Mouse (Mus musculus) MEL (cell line): ENCODE measurements around the gene Tnks2. TPM values are rescaled to one million over a fixed set of nuclear protein-coding genes. Genes with fewer than 3 reads are reported as not detected.

Experiments
- DNase-seq: peaks from one replicate; pipeline ENCODE4 v3.0.0; 2011; ENCODE audit warnings: low read depth, low spot score
- H3K27ac ChIP-seq: 2 replicates; pipeline ENCODE4 v1.5.1; 2012; ENCODE audit warnings: low read depth, mild to moderate bottlenecking, control low read depth, low read length, moderate library complexity; ENCODE audit not compliant: control insufficient read depth
- H3K27me3 ChIP-seq, 2 experiments: fragments of 150-350 bp in 1 of 2; sonication (generic) in 1 of 2; 2 replicates each; pipeline ENCODE4 v1.6.1; 2012; ENCODE audit warnings: low read length in 2 of 2, mild to moderate bottlenecking in 2 of 2, improper control_type of control experiment in 1 of 2, moderate library complexity in 1 of 2; ENCODE audit not compliant: insufficient read depth in 2 of 2, control insufficient read depth in 1 of 2
- H3K36me3 ChIP-seq, 2 experiments: 2 replicates each; pipeline ENCODE4 v1.6.1; 2012 to 2014; ENCODE audit warnings: low read length in 2 of 2, improper control_type of control experiment in 1 of 2, inconsistent platforms in 1 of 2, mild to moderate bottlenecking in 1 of 2; ENCODE audit not compliant: insufficient read depth in 2 of 2, control insufficient read depth in 1 of 2
- H3K4me1 ChIP-seq, 2 experiments: fragments of 150-350 bp in 1 of 2; sonication (generic) in 1 of 2; 2 replicates each; pipeline ENCODE4 v1.6.1; 2012; ENCODE audit warnings: low read length in 2 of 2, improper control_type of control experiment in 1 of 2, mild to moderate bottlenecking in 1 of 2; ENCODE audit not compliant: insufficient read depth in 2 of 2, control insufficient read depth in 1 of 2
- H3K4me3 ChIP-seq, 2 experiments: fragments of 150-350 bp in 1 of 2; sonication (generic) in 1 of 2; 2 replicates each; pipeline ENCODE4 v1.5.1; 2012; ENCODE audit warnings: low read depth in 2 of 2, low read length in 2 of 2, mild to moderate bottlenecking in 2 of 2, moderate library complexity in 2 of 2, control low read depth in 1 of 2, improper control_type of control experiment in 1 of 2; ENCODE audit not compliant: control insufficient read depth in 1 of 2, insufficient read depth in 1 of 2
- H3K79me2 ChIP-seq: 2 replicates; pipeline ENCODE4 v1.6.1; 2012; ENCODE audit warnings: mild to moderate bottlenecking, low read length, moderate library complexity; ENCODE audit not compliant: control insufficient read depth, poor library complexity, insufficient read depth
- H3K9ac ChIP-seq: 2 replicates; pipeline ENCODE4 v1.6.1; 2012; ENCODE audit warnings: low read depth, mild to moderate bottlenecking, control low read depth, low read length, moderate library complexity; ENCODE audit not compliant: control insufficient read depth, poor library complexity, severe bottlenecking
- H3K9me3 ChIP-seq: fragments of 150-350 bp; sonication (generic); replicated peaks from 2 replicates; pipeline ENCODE4 v1.6.1; 2012; ENCODE audit warnings: mild to moderate bottlenecking, low read length, improper control_type of control experiment, moderate library complexity; ENCODE audit not compliant: insufficient read depth
- BHLHE40 ChIP-seq: IDR thresholded peaks from 2 replicates; pipeline ENCODE4 v1.6.1; 2012; ENCODE audit warnings: low read depth, mild to moderate bottlenecking, inconsistent platforms, low read length, improper control_type of control experiment, borderline replicate concordance
- CHD1 ChIP-seq: IDR thresholded peaks from 2 replicates; pipeline ENCODE4 v1.6.1; 2012; ENCODE audit warnings: low read depth, mild to moderate bottlenecking, inconsistent platforms, low read length, improper control_type of control experiment
- ETS1 ChIP-seq: IDR thresholded peaks from 2 replicates; pipeline ENCODE4 v1.6.1; 2012; ENCODE audit warnings: low read depth, mild to moderate bottlenecking, inconsistent platforms, low read length, improper control_type of control experiment, moderate library complexity
- GABPA ChIP-seq: IDR thresholded peaks from 2 replicates; pipeline ENCODE4 v1.6.1; 2012; ENCODE audit warnings: low read depth, mild to moderate bottlenecking, inconsistent platforms, low read length, improper control_type of control experiment, moderate library complexity
- GATA1 ChIP-seq: IDR thresholded peaks from 2 replicates; pipeline ENCODE4 v1.6.1; 2011; ENCODE audit warnings: low read depth, low read length, improper control_type of control experiment
- KAT2A ChIP-seq: conservative IDR thresholded peaks from 2 replicates; pipeline ENCODE4 v1.6.1; 2012; ENCODE audit warnings: low read depth, low read length, improper control_type of control experiment, inconsistent platforms
- MAFK ChIP-seq: IDR thresholded peaks from 2 replicates; pipeline ENCODE4 v1.6.1; 2011; ENCODE audit warnings: low read depth, mild to moderate bottlenecking, low read length, improper control_type of control experiment, borderline replicate concordance
- MAX ChIP-seq: IDR thresholded peaks from 2 replicates; pipeline ENCODE4 v1.6.1; 2011; ENCODE audit warnings: low read length, improper control_type of control experiment
- MYB ChIP-seq: IDR thresholded peaks from 2 replicates; pipeline ENCODE4 v1.6.1; 2011; ENCODE audit warnings: mild to moderate bottlenecking, low read depth, low read length, improper control_type of control experiment
- NRF1 ChIP-seq: IDR thresholded peaks from 2 replicates; pipeline ENCODE4 v1.6.1; 2014; ENCODE audit warnings: low read depth, mild to moderate bottlenecking, inconsistent platforms, low read length, improper control_type of control experiment, moderate library complexity; ENCODE audit not compliant: poor library complexity, insufficient read depth, severe bottlenecking
- POLR2A ChIP-seq, 2 experiments: IDR thresholded peaks; 2 replicates each; pipeline ENCODE4 v1.6.1; 2011 to 2012; ENCODE audit warnings: low read length in 2 of 2, mild to moderate bottlenecking in 2 of 2, control low read depth in 1 of 2, improper control_type of control experiment in 1 of 2, low read depth in 1 of 2, moderate library complexity in 1 of 2; ENCODE audit not compliant: control insufficient read depth in 1 of 2, insufficient read depth in 1 of 2, poor library complexity in 1 of 2
- POLR2AphosphoS2 ChIP-seq: IDR thresholded peaks from 2 replicates; pipeline ENCODE4 v1.6.1; 2011; ENCODE audit warnings: low read length, improper control_type of control experiment
- RAD21 ChIP-seq: IDR thresholded peaks from 2 replicates; pipeline ENCODE4 v1.6.1; 2011; ENCODE audit warnings: mild to moderate bottlenecking, low read depth, low read length, improper control_type of control experiment
- RCOR1 ChIP-seq: IDR thresholded peaks from 2 replicates; pipeline ENCODE4 v1.6.1; 2012; ENCODE audit warnings: low read depth, mild to moderate bottlenecking, inconsistent platforms, low read length, improper control_type of control experiment
- SIN3A ChIP-seq: IDR thresholded peaks from 2 replicates; pipeline ENCODE4 v1.6.1; 2012; ENCODE audit warnings: low read length, improper control_type of control experiment, inconsistent platforms
- TBP ChIP-seq: IDR thresholded peaks from 2 replicates; pipeline ENCODE4 v1.8.0; 2011; ENCODE audit warnings: low read depth, low read length, improper control_type of control experiment
- TCF12 ChIP-seq: IDR thresholded peaks from 2 replicates; pipeline ENCODE4 v1.6.1; 2014; ENCODE audit warnings: low read depth, mild to moderate bottlenecking, inconsistent platforms, low read length, improper control_type of control experiment, moderate library complexity
- USF1 ChIP-seq: IDR thresholded peaks from 2 replicates; pipeline ENCODE4 v1.6.1; 2014; ENCODE audit warnings: low read depth, mild to moderate bottlenecking, inconsistent platforms, low read length, improper control_type of control experiment, moderate library complexity
- ZKSCAN1 ChIP-seq: IDR thresholded peaks from 2 replicates; pipeline ENCODE4 v1.6.1; 2012; ENCODE audit warnings: low read depth, mild to moderate bottlenecking, inconsistent platforms, low read length, improper control_type of control experiment, moderate library complexity
- polyA plus RNA-seq, 2 experiments: library from polyadenylated mRNA; stranded (reverse) in 1 of 2; unstranded in 1 of 2; fragments of >175 nt in 1 of 2; fragments of >200 nt in 1 of 2; gene quantifications; 2 replicates each; pipeline versions ENCODE4 v1.2.1 to v1.2.4; 2012; ENCODE audit warnings: low replicate concordance in 2 of 2, low read depth in 1 of 2; ENCODE audit not compliant: insufficient read length in 2 of 2, insufficient read depth in 1 of 2, missing spikeins in 1 of 2
- total RNA-seq: library from RNA; depleted of rRNA; stranded (reverse); fragments of 300-350 nt; gene quantifications from 2 replicates; pipeline ENCODE4 v1.2.3, GENCODE M21; 2012

Gene Tnks2
- total and polyA plus RNA-seq, 3 experiments = 22.3 to 65.0 (median 50.2) TPM

DNA sequence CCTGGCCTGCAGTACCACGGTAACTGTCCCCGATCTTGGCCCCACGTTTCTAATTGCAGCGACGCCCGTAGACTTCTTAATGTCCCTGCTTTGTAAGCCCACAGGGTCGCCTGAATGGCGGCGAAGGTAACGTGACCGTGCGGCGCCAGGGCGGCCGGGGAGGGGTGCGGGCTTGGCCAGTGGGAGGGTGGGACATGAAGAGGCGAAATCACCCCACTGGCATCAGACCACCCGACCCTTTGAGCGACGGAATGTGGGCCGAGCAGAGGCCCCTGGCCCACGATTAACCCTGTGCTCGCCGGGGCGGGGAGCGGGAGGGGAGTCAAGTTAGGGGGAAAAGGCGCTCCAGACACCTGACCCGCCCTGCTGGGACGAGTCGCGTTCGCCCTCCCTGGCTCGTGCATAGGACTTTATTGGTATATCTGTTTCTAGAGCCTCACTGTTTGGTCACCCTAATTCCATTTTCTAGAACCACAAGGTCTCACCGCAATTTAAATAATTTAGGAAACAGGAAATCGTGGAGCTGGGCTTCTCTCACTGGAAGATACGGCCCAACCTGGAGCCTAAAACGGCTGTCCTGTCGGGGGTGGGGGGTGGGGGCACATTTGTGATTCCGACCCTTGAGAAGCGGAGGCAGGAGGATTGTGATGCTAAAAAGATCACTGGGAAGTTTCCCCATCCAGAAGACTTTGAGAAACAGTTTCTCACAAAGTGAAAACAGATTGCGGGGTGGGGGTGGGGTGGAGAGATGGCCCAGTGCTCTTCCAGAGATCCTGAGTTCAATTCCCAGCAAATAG is 70.4 kb downstream of the Tnks2 start:
- Histone ChIP-seq H3K79me2 (no peaks in the 10 kb centered on the region), H3K4me1 (no peaks in the 10 kb centered on the region), H3K4me3 (no peak overlapping the region), H3K9ac (no peak overlapping the region), H3K27ac (no peak overlapping the region), H3K36me3 (no peaks in the 10 kb centered on the region), H3K27me3 (no peaks in the 10 kb centered on the region), H3K9me3 (no peaks in the 10 kb centered on the region)
- no peak for DNase-seq
- TF ChIP-seq POLR2AphosphoS2 (no peak), TCF12 (no peak), RAD21 (no peak), KAT2A (no peak), USF1 (no peak), MYB (no peak), POLR2A (IDR thresholded peaks at IDR 0.05; ENCODE audit: control insufficient read depth in 1 of 2, insufficient read depth in 1 of 2, low read depth in 1 of 2, low read length in 2 of 2, poor library complexity in 1 of 2) (no peak), BHLHE40 (no peak), GATA1 (no peak), ETS1 (no peak), NRF1 (no peak), GABPA (no peak), ZKSCAN1 (no peak), RCOR1 (no peak), CHD1 (no peak), SIN3A (no peak), TBP (no peak)

DNA sequence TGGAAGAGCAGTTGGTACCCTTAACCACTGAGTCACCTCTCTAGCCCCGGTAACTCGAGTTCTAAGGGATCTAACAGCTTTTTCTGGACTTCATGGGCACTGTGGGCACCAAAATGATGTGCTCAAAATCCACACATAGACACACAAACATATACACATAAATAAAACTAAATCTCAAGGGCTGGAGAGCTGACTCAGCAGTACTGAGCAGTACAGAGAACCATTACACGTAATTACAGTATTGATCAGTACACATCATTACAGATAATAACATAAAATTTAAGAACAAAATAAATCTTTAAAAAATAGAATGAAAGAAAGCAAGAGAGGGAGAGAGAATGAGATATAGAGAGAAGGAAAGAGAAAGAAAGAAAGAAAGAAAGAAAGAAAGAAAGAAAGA is 75.1 kb downstream of the Tnks2 start:
- H3K4me3 ChIP-seq = no peak overlapping the region
- no peak overlapping the region for H3K9ac ChIP-seq
- H3K4me1 ChIP-seq = no peaks in the 10 kb centered on the region; a peak in 1 of 4 replicates
- no peak for DNase-seq
- no peaks in the 10 kb centered on the region for H3K36me3 ChIP-seq
- H3K27me3 ChIP-seq = no peaks in the 10 kb centered on the region; a peak in 1 of 4 replicates
- TF ChIP-seq MAX (no peak), MAFK (0 out of 2 replicates have a peak, but pooled peaks have one; percentile 19)
- no peaks in the 10 kb centered on the region for H3K9me3 ChIP-seq
- H3K27ac ChIP-seq = no peak overlapping the region
- H3K79me2 ChIP-seq = no peaks in the 10 kb centered on the region
